Mouse (Mus musculus): ENCODE measurements at regions not wholly inside any gene's neighbourhood (a gene's known extent, or its start where the extent isn't known, plus 50 kb on each side); places are given as distances from the start of the nearest gene placed in this dataset.

DNA sequence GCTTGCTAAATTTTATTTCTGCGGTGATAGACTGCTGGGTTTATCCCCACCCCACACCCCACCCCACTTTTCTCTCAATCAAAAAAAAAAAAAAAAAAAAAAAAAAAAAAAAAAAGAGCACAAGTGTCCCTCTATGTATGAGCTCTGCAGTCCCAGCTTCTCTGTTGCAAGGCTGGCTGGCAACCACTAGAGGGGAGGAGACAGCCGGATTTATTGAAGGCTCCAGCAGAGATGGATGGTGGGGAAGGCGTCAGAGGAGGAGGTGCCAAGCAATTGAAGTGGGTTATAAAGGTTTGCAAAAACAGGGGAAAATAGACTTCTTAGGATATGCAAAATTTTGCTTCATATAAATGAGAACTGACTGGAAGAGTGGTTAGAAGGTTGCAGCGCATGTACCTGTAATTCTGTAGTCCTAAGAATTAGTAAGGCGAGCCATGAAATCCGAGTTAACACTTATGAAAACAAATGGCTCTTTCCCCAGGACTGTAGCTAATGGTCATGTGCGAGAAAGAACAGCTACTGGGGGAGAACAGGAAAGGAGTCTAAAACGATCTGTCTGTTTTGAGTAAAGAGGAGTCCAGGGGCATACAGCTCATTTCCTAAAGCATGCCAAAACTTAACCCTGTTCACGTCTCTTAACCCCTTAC, 885.1 kb upstream of the Pou3f3 start:
- Histone ChIP-seq H3K36me3 (ENCODE audit: control insufficient read depth, insufficient read depth, low read length) (no peaks in the 10 kb centered on the region), H3K4me3 (ENCODE audit: low read depth, low read length) (no peak overlapping the region), H3K9ac (ENCODE audit: low read length) (no peak overlapping the region), H3K27ac (replicated peaks) (no peak overlapping the region), H3K4me2 (replicated peaks; ENCODE audit: low read depth) (0 out of 2 replicates have a peak overlapping the region, but pooled peaks have one; percentile 29), H3K27me3 (ENCODE audit: control insufficient read depth, insufficient read depth, low read length) (no peaks in the 10 kb centered on the region), H3K9me3 (ENCODE audit: control insufficient read depth, low read length) (no peaks in the 10 kb centered on the region), H3K4me1 (replicated peaks; ENCODE audit: control insufficient read depth, insufficient read depth) (no peaks in the 10 kb centered on the region)
- TF ChIP-seq EP300 (optimal IDR thresholded peaks at IDR 0.05) (no peak), CTCF (IDR thresholded peaks at IDR 0.05; ENCODE audit: low read depth) (peak; percentile 81)
- DNase-seq (ENCODE audit: low spot score) (peak; percentile 52), ATAC-seq (ENCODE audit: low FRiP score, low TSS enrichment) (0 out of 2 replicates have a peak, but pooled peaks have one; percentile 57)
- 9% methylated on average over 9 of the region's 9 CpGs for WGBS

GRCm38 (mm10) chr1:41811130-41811529, 884.4 kb upstream of the Pou3f3 start:
- no peak overlapping the region for H3K9ac ChIP-seq (ENCODE audit: low read length)
- no peak overlapping the region for H3K4me3 ChIP-seq (ENCODE audit: low read depth, low read length)
- no peak overlapping the region for H3K4me2 ChIP-seq (replicated peaks; ENCODE audit: low read depth)
- no peak overlapping the region for H3K27ac ChIP-seq (replicated peaks)
- H3K27me3 ChIP-seq (ENCODE audit: control insufficient read depth, insufficient read depth, low read length) = no peaks in the 10 kb centered on the region
- DNase-seq (ENCODE audit: low spot score) (no peak), ATAC-seq (ENCODE audit: low FRiP score, low TSS enrichment) (no peak)
- H3K36me3 ChIP-seq (ENCODE audit: control insufficient read depth, insufficient read depth, low read length) = no peaks in the 10 kb centered on the region
- 70% methylated on average over 3 of the region's 3 CpGs for WGBS
- H3K4me1 ChIP-seq (replicated peaks; ENCODE audit: control insufficient read depth, insufficient read depth) = no peaks in the 10 kb centered on the region
- H3K9me3 ChIP-seq (ENCODE audit: control insufficient read depth, low read length) = no peaks in the 10 kb centered on the region
- TF ChIP-seq EP300 (optimal IDR thresholded peaks at IDR 0.05) (no peak), CTCF (IDR thresholded peaks at IDR 0.05; ENCODE audit: low read depth) (no peak)

DNA sequence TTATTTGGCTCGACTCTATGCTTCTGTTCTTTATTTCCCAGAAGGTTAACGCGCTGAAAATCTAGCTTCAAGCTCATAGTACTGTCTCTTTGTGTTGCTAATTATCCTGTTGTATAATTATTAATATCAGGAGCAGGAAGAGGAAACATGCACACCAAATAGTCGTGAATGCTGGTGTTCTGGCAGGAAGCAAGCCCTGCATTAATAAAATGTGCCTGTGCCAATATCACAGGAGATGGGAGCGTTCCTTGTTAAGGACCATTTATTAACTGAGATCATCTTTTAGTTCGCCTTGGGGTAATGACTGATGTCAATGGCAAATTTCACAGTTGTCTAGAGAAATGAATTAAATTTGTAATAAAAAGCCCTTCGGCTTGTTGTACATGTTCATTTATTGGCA, 883.5 kb upstream of the Pou3f3 start:
- no peak overlapping the region for H3K27ac ChIP-seq (replicated peaks)
- TF ChIP-seq CTCF (IDR thresholded peaks at IDR 0.05; ENCODE audit: low read depth) = no peak
- TF ChIP-seq EP300 (optimal IDR thresholded peaks at IDR 0.05) = no peak
- no peak for ATAC-seq (ENCODE audit: low FRiP score, low TSS enrichment)
- 70% methylated on average over 7 of the region's 7 CpGs for WGBS
- H3K4me3 ChIP-seq (ENCODE audit: low read depth, low read length) = no peak overlapping the region
- H3K4me1 ChIP-seq (replicated peaks; ENCODE audit: control insufficient read depth, insufficient read depth) = no peaks in the 10 kb centered on the region
- no peak for DNase-seq (ENCODE audit: low spot score)
- no peaks in the 10 kb centered on the region for H3K36me3 ChIP-seq (ENCODE audit: control insufficient read depth, insufficient read depth, low read length)
- no peak overlapping the region for H3K4me2 ChIP-seq (replicated peaks; ENCODE audit: low read depth)
- H3K9ac ChIP-seq (ENCODE audit: low read length) = no peak overlapping the region
- no peaks in the 10 kb centered on the region for H3K9me3 ChIP-seq (ENCODE audit: control insufficient read depth, low read length)
- no peaks in the 10 kb centered on the region for H3K27me3 ChIP-seq (ENCODE audit: control insufficient read depth, insufficient read depth, low read length)

DNA sequence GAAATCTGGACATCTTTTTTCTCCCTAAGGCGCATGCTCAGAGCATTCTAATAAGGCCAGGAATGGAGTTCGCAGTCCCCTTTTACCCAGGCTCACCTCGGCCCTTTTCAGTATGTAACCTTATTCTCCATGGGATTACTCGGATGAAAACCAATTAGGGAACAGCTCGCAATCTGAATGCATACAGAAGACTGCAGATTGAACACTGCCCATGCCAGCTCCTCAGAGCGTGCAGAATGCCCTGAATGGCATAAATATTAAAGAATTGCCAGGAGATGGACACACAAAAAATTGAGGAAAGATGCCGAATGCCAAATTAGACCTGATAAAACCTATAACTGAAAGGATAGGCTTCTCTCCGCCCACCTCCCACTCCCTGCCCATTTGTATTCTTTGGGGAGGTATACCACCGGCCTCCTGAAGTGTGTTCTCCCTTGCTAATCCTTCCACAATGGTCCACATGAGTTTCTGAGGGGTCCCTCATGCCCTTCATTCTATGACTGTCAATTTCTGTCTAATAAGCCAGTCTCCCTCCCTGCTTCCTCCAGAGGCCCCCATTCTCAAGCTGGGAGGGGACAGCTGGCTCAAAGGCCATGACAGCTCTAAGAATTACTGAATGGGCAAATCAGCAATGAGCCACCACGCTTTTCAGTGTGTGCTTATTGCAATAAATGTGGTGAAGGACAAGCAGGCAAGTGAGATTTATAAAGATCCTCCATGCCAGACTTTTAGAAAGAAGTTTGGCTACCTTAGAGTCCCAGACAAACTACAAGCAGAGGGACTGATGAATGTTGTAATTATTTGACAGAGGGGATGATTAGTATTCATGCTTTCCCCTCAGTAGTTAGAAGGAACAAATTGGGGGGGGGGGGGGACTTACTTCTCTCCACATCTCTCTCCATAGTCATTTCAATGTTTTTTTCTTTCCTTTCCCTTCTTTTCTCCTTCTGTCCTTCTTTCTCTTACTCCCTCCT, 881.2 kb upstream of the Pou3f3 start:
- Histone ChIP-seq H3K27ac (replicated peaks) (no peak overlapping the region), H3K27me3 (ENCODE audit: control insufficient read depth, insufficient read depth, low read length) (no peaks in the 10 kb centered on the region), H3K36me3 (ENCODE audit: control insufficient read depth, insufficient read depth, low read length) (no peaks in the 10 kb centered on the region), H3K4me1 (replicated peaks; ENCODE audit: control insufficient read depth, insufficient read depth) (no peaks in the 10 kb centered on the region), H3K9me3 (ENCODE audit: control insufficient read depth, low read length) (no peaks in the 10 kb centered on the region), H3K9ac (ENCODE audit: low read length) (no peak overlapping the region), H3K4me3 (ENCODE audit: low read depth, low read length) (no peak overlapping the region), H3K4me2 (replicated peaks; ENCODE audit: low read depth) (no peak overlapping the region)
- no peak for DNase-seq (ENCODE audit: low spot score)
- 79% methylated on average over 10 of the region's 10 CpGs for WGBS
- ATAC-seq (ENCODE audit: low FRiP score, low TSS enrichment) = no peak
- TF ChIP-seq CTCF (IDR thresholded peaks at IDR 0.05; ENCODE audit: low read depth) = no peak
- TF ChIP-seq EP300 (optimal IDR thresholded peaks at IDR 0.05) = no peak

DNA sequence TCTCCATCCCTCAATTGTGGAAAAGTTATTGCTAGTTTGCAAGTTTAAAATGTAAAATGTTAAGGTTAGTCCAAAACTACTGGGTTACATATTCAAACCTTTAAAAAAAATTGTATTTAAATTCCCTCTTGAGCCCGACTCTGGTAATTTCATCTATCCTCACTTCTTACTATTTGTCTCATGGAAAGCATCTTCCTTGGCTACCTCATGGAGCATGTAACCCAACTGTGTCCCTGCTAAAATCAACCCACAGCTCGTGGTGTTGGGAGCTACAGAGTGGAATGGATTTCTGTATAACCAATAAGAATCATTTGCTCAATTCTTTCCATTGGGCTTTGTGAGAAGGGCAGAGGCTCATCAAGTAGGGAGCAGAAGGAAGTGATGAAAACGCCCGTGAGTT, 880.5 kb upstream of the Pou3f3 start:
- DNase-seq (ENCODE audit: low spot score) = no peak
- H3K9ac ChIP-seq (ENCODE audit: low read length) = no peak overlapping the region
- WGBS = 81% methylated on average over 4 of the region's 4 CpGs

GRCm38 (mm10) chr1:41822742-41823141, 872.8 kb upstream of the Pou3f3 start:
- no peaks in the 10 kb centered on the region for H3K27me3 ChIP-seq (ENCODE audit: control insufficient read depth, insufficient read depth, low read length)
- H3K36me3 ChIP-seq (ENCODE audit: control insufficient read depth, insufficient read depth, low read length) = no peaks in the 10 kb centered on the region
- no peaks in the 10 kb centered on the region for H3K9me3 ChIP-seq (ENCODE audit: control insufficient read depth, low read length)
- no peak overlapping the region for H3K4me3 ChIP-seq (ENCODE audit: low read depth, low read length)
- no peak for DNase-seq (ENCODE audit: low spot score)
- TF ChIP-seq CTCF (IDR thresholded peaks at IDR 0.05; ENCODE audit: low read depth) = no peak
- no peak for TF ChIP-seq EP300 (optimal IDR thresholded peaks at IDR 0.05)
- ATAC-seq (ENCODE audit: low FRiP score, low TSS enrichment) = no peak
- no peak overlapping the region for H3K27ac ChIP-seq (replicated peaks)
- no peak overlapping the region for H3K9ac ChIP-seq (ENCODE audit: low read length)
- H3K4me1 ChIP-seq (replicated peaks; ENCODE audit: control insufficient read depth, insufficient read depth) = no peaks in the 10 kb centered on the region
- no peak overlapping the region for H3K4me2 ChIP-seq (replicated peaks; ENCODE audit: low read depth)
- WGBS = 77% methylated on average over 5 of the region's 5 CpGs

More for the DNA sequence above, 880.5 kb upstream of the Pou3f3 start:
- no peak overlapping the region for H3K27ac ChIP-seq (replicated peaks)
- no peaks in the 10 kb centered on the region for H3K36me3 ChIP-seq (ENCODE audit: control insufficient read depth, insufficient read depth, low read length)
- TF ChIP-seq EP300 (optimal IDR thresholded peaks at IDR 0.05) = no peak
- TF ChIP-seq CTCF (IDR thresholded peaks at IDR 0.05; ENCODE audit: low read depth) = no peak
- no peak overlapping the region for H3K4me2 ChIP-seq (replicated peaks; ENCODE audit: low read depth)
- no peaks in the 10 kb centered on the region for H3K4me1 ChIP-seq (replicated peaks; ENCODE audit: control insufficient read depth, insufficient read depth)
- ATAC-seq (ENCODE audit: low FRiP score, low TSS enrichment) = no peak
- H3K9me3 ChIP-seq (ENCODE audit: control insufficient read depth, low read length) = no peaks in the 10 kb centered on the region
- no peak overlapping the region for H3K4me3 ChIP-seq (ENCODE audit: low read depth, low read length)
- H3K27me3 ChIP-seq (ENCODE audit: control insufficient read depth, insufficient read depth, low read length) = no peaks in the 10 kb centered on the region
